Mouse (Mus musculus) heart, adult 2 months (tissue): ENCODE results near the gene Kcnn3. TPM values are rescaled to one million over a fixed set of nuclear protein-coding genes. Genes with fewer than 3 reads are reported as not detected.

Experiments
- DNase-seq, 2 experiments: peaks; one replicate each; pipeline ENCODE4 v3.0.0; 2021
- H3K27ac ChIP-seq: fragments of 200-600 bp; 2 replicates; pipeline ENCODE4 v1.8.1; 2022
- H3K27me3 ChIP-seq: fragments of 200-500 bp; 2 replicates; pipeline ENCODE4 v1.6.1; 2012; ENCODE audit warnings: mild to moderate bottlenecking, low read length, inconsistent platforms, mixed read lengths; ENCODE audit not compliant: control insufficient read depth, insufficient read depth
- H3K36me3 ChIP-seq: fragments of 200-500 bp; 2 replicates; pipeline ENCODE4 v1.6.1; 2012; ENCODE audit warnings: low read length, inconsistent platforms; ENCODE audit not compliant: control insufficient read depth, insufficient read depth
- H3K4me1 ChIP-seq: fragments of 200-500 bp; 2 replicates; pipeline ENCODE4 v1.6.1; 2011; ENCODE audit warnings: low read length; ENCODE audit not compliant: control insufficient read depth, insufficient read depth
- H3K4me3 ChIP-seq: fragments of 200-600 bp; 2 replicates; pipeline ENCODE4 v1.8.1; 2022
- H3K79me2 ChIP-seq: fragments of 200-500 bp; replicated peaks from 2 replicates; pipeline ENCODE4 v1.6.1; 2012; ENCODE audit warnings: mild to moderate bottlenecking, inconsistent platforms, low read length, moderate library complexity, mixed read lengths; ENCODE audit not compliant: control insufficient read depth, insufficient read depth
- H3K9ac ChIP-seq: fragments of 200-500 bp; 2 replicates; pipeline ENCODE4 v1.6.1; 2012; ENCODE audit warnings: low read depth, mild to moderate bottlenecking, control low read depth, inconsistent platforms, low read length, mixed read lengths
- CTCF ChIP-seq: fragments of 200-600 bp; IDR thresholded peaks from 2 replicates; pipeline ENCODE4 v1.8.1; 2022; ENCODE audit warnings: antibody characterized with exemption, mild to moderate bottlenecking, moderate library complexity
- EP300 ChIP-seq: fragments of 200-500 bp; IDR thresholded peaks from 2 replicates; pipeline ENCODE4 v1.6.1; 2011; ENCODE audit warnings: low read depth, low read length, control low read depth; ENCODE audit not compliant: insufficient read depth
- POLR2A ChIP-seq: fragments of 200-500 bp; IDR thresholded peaks from 2 replicates; pipeline ENCODE4 v1.6.1; 2011; ENCODE audit warnings: mild to moderate bottlenecking, low read depth, low read length, control low read depth; ENCODE audit not compliant: insufficient read depth
- WGBS: fragments of 180-500 bp; shearing (Covaris S2); methylation state at CpG from one replicate; pipeline ENCODE4 v1.1.7; 2018; 5-methylcytosine and 5-hydroxymethylcytosine counted together
- intact Hi-C: fragments of 180-260 bp; cut with DNase I; formaldehyde crosslinking; loops from one replicate; pipeline ENCODE4 v1.15.1; 2025
- polyA plus RNA-seq: library from polyadenylated mRNA; depleted of rRNA; stranded (reverse); fragments of >200 nt; gene quantifications from 2 replicates; pipeline ENCODE4 v1.2.3, GENCODE M21; 2012
- total RNA-seq, 2 experiments: library from RNA; stranded (reverse); gene quantifications; 2 replicates each; pipeline ENCODE4 v1.2.3; 2021

Gene Kcnn3
- total and polyA plus RNA-seq, 3 experiments, result 0.84 to 3.3 (median 2.0) TPM

DNA sequence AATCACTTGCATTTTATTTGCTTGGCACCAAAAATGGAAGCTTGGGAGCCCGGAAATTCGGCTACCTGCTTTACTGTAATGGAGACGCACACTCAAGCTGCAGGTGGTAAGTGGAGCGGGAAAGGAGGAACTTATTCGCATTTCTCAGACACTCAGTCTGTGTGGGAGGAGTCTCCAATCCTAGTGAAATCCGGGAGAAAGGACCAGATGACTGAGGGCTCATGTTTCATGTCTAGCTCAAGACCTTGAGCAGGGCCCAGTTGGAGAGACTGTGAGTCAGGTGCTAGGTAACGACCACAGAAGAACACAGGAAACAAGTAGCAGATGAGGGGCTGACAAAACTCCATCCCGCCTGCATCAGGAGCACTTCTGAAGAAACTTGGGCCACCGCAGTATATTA, 171.8 kb downstream of the Kcnn3 start:
- Histone ChIP-seq H3K27me3 (no peaks in the 10 kb centered on the region), H3K79me2 (no peaks in the 10 kb centered on the region), H3K9ac (no peak overlapping the region), H3K4me3 (no peak overlapping the region), H3K27ac (no peak overlapping the region), H3K4me1 (peaks cover 1% of the 10 kb centered on the region; the same call in 1 of the 2 replicates), H3K36me3 (no peaks in the 10 kb centered on the region)
- no peak for DNase-seq
- no peak for TF ChIP-seq POLR2A
- no peak for TF ChIP-seq CTCF
- no peak for TF ChIP-seq EP300
- 66% methylated on average over 9 of the region's 9 CpGs for WGBS
- intact Hi-C loops, result no loop called here

DNA sequence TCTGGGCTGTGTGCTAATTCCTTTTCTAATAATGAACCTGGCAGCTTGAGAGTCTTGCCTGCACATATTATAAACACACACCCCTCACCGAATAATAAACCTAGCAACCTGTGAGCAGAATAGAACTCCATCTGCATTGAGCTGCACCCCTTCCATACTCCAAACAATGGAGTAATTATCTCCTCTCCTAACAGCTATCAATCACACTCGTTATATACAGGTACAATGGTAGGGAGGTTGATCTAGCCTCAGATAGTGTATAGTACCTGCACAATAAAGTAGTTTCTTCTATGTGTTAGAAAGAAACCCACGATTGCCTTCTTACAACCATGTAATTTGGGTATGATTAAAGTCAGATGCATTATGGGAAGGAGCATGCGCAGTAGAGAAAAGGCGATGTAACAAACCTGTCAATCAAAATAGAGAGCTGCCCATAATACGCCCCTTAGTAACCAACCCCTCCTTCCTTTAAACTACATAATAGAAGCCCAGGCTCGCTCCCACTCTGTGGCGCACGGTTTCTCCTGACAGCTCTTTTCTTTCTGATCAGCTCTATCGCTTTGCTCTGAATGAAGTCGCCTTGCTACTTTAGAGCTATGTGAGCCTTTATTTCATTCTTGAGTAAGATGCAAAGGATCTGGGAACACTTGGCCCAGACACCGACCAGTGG, 176.3 kb downstream of the Kcnn3 start:
- Histone ChIP-seq H3K36me3 (no peaks in the 10 kb centered on the region), H3K4me3 (no peak overlapping the region), H3K4me1 (no peaks in the 10 kb centered on the region), H3K27me3 (no peaks in the 10 kb centered on the region), H3K9ac (no peak overlapping the region), H3K27ac (no peak overlapping the region), H3K79me2 (no peaks in the 10 kb centered on the region)
- TF ChIP-seq CTCF (no peak), EP300 (no peak), POLR2A (no peak)
- WGBS, result 82% methylated on average over 12 of the region's 12 CpGs
- intact Hi-C loops, result no loop called here
- no peak for DNase-seq

DNA sequence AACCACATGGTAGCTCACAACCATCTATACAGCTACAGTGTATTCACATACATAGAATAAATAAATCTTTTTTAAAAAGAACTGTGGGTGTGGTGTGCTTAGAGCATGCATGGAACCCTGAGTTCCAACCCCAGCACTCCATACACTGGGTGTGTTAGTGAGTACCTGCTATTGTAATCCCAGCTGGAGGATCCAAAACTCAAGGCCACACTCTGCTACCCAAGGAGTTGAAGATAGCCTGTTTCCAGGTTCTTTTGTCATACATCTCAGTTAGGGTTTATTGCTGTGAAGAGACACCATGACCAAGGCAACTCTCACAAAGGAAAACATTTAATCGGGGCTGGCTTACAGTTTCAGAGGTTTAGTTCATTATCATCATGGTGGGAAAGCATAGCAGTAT, 179.0 kb downstream of the Kcnn3 start:
- WGBS, result 95% methylated on average over 1 of the region's 1 CpGs
- intact Hi-C loops, result no loop called here

DNA sequence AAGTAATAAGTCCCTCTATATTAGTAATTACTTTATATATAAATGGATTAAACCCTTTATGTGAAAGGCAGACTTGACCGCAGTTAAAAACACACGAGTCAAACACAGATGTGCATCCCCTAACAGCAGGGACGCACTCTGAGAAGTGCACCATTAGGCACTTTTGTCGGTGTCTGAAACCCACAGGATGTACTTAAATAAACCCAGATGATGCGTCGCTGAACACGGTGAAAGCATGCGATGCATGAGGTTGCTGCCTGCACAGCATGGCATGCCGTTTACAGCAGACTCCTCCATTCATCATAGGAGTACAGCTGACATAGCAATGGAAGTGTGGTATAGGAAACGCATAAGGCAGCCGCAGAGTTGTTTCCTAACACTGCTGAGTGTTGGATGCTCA, 180.5 kb downstream of the Kcnn3 start:
- intact Hi-C loops, result no loop called here
- H3K9ac ChIP-seq, result no peak overlapping the region
- 83% methylated on average over 11 of the region's 11 CpGs for WGBS

More for the DNA sequence above, 179.0 kb downstream of the Kcnn3 start:
- no peak for TF ChIP-seq EP300
- no peak for TF ChIP-seq POLR2A
- no peak for TF ChIP-seq CTCF
- H3K4me3 ChIP-seq, result no peak overlapping the region
- no peak overlapping the region for H3K9ac ChIP-seq
- H3K79me2 ChIP-seq, result no peaks in the 10 kb centered on the region
- H3K27ac ChIP-seq, result no peak overlapping the region
- no peak for DNase-seq
- no peaks in the 10 kb centered on the region for H3K27me3 ChIP-seq
- no peaks in the 10 kb centered on the region for H3K36me3 ChIP-seq
- H3K4me1 ChIP-seq, result no peaks in the 10 kb centered on the region

GRCm38 (mm10) chr3:89703596-89703995, 183.6 kb downstream of the Kcnn3 start:
- H3K4me3 ChIP-seq, result no peak overlapping the region
- H3K27ac ChIP-seq, result no peak overlapping the region
- H3K79me2 ChIP-seq, result no peaks in the 10 kb centered on the region
- H3K36me3 ChIP-seq, result no peaks in the 10 kb centered on the region
- TF ChIP-seq EP300 (no peak), CTCF (no peak), POLR2A (no peak)
- no peak overlapping the region for H3K9ac ChIP-seq
- no peaks in the 10 kb centered on the region for H3K27me3 ChIP-seq
- H3K4me1 ChIP-seq, result no peaks in the 10 kb centered on the region
- intact Hi-C loops, result no loop called here
- no peak for DNase-seq
- WGBS, result 38% methylated on average over 3 of the region's 3 CpGs

More for the DNA sequence above, 180.5 kb downstream of the Kcnn3 start:
- Histone ChIP-seq H3K27ac (no peak overlapping the region), H3K27me3 (no peaks in the 10 kb centered on the region), H3K4me1 (no peaks in the 10 kb centered on the region), H3K36me3 (no peaks in the 10 kb centered on the region), H3K4me3 (no peak overlapping the region), H3K79me2 (no peaks in the 10 kb centered on the region)
- no peak for DNase-seq
- TF ChIP-seq EP300 (no peak), CTCF (no peak)

- H3K79me2 ChIP-seq, result no peaks in the 10 kb centered on the region
- intact Hi-C loops, result no loop called here
- DNase-seq, result no peak
- H3K4me1 ChIP-seq, result no peaks in the 10 kb centered on the region
- no peak overlapping the region for H3K4me3 ChIP-seq
- no peak overlapping the region for H3K9ac ChIP-seq
- TF ChIP-seq CTCF, result no peak
- TF ChIP-seq EP300, result no peak
- TF ChIP-seq POLR2A, result no peak
- H3K27me3 ChIP-seq, result no peaks in the 10 kb centered on the region
- 68% methylated on average over 6 of the region's 6 CpGs for WGBS
- no peaks in the 10 kb centered on the region for H3K36me3 ChIP-seq
- no peak overlapping the region for H3K27ac ChIP-seq
Observed at GRCm38 (mm10) chr3:89704064-89704463, 184.1 kb downstream of the Kcnn3 start.
